Mouse (Mus musculus) heart, embryonic 15.5 days (tissue): ENCODE results near the gene Lama5. TPM values are rescaled to one million over a fixed set of nuclear protein-coding genes. Genes with fewer than 3 reads are reported as not detected.
"Not testable (repeated sequence)": the region's sequence is repeated elsewhere in the genome, so short reads cannot be mapped to it uniquely, and the experiment has no call there.

Experiments
- ATAC-seq: fragments of 200-750 bp; cut with Nextera tagmentation; replicated peaks from 2 replicates; pipeline ENCODE4 v1.8.0; 2017; ENCODE audit warnings: low read depth, moderate TSS enrichment; ENCODE audit not compliant: insufficient number of reproducible peaks, insufficient read depth, low FRiP score
- H3K27ac ChIP-seq: fragments of 300-500 bp; sonication (generic); 2 replicates; pipeline ENCODE4 v1.5.1; 2015; ENCODE audit warnings: mild to moderate bottlenecking, inconsistent platforms
- H3K27me3 ChIP-seq: fragments of 300-500 bp; sonication (generic); 2 replicates; pipeline ENCODE4 v1.6.1; 2015; ENCODE audit warnings: inconsistent platforms
- H3K36me3 ChIP-seq: fragments of 300-500 bp; sonication (generic); 2 replicates; pipeline ENCODE4 v1.6.1; 2015; ENCODE audit warnings: mild to moderate bottlenecking, inconsistent platforms
- H3K4me1 ChIP-seq: fragments of 300-500 bp; sonication (generic); replicated peaks from 2 replicates; pipeline ENCODE4 v1.6.1; 2015; ENCODE audit warnings: inconsistent platforms
- H3K4me2 ChIP-seq: fragments of 300-500 bp; sonication (generic); 2 replicates; pipeline ENCODE4 v1.6.1; 2015; ENCODE audit warnings: inconsistent platforms, mild to moderate bottlenecking, moderate library complexity
- H3K4me3 ChIP-seq: fragments of 300-500 bp; sonication (generic); 2 replicates; pipeline ENCODE4 v1.5.1; 2015; ENCODE audit warnings: mild to moderate bottlenecking, inconsistent platforms
- H3K9ac ChIP-seq: fragments of 300-500 bp; sonication (generic); 2 replicates; pipeline ENCODE4 v1.6.1; 2015; ENCODE audit warnings: mild to moderate bottlenecking, inconsistent platforms
- H3K9me3 ChIP-seq: fragments of 300-500 bp; sonication (generic); replicated peaks from 2 replicates; pipeline ENCODE4 v1.6.1; 2016; ENCODE audit warnings: inconsistent platforms
- WGBS: fragments of 180-500 bp; shearing (Covaris S2); methylation state at CpG from one replicate; pipeline ENCODE4 v1.1.7; 2015; ENCODE audit warnings: mixed read lengths; 5-methylcytosine and 5-hydroxymethylcytosine counted together
- polyA plus RNA-seq: library from polyadenylated mRNA; unstranded; fragments of >200 nt; fragmentation: Nextera tagmentation; extraction: Ambion mirVana; gene quantifications from 2 replicates; pipeline ENCODE4 v1.2.1, GENCODE M21; 2015

Lama5 gene
- polyA plus RNA-seq, 1 experiment from 2014 or later = 21.9 TPM

DNA sequence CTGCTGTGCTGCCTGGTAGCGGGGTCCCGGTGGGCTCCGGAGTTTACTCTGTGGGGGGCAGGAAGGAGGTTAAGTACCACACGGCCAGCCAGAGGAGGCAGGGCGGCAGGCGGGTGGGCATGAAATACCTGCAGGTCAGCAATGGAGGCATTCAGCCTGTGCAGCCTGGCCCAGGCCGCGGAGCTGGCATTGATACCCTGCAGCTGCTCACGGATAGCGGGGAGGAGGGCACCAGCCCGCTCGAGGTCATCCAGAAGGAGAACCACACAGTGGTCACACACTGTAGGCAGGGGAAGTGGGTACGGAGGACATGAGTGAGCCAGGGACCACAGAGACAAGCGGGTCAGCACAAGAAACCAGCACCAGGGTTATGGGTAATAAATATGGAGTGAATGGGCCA is 40.0 kb downstream of the Lama5 start:
- Histone ChIP-seq H3K9me3 (no peaks in the 10 kb centered on the region), H3K27ac (no peak overlapping the region), H3K9ac (no peak overlapping the region), H3K27me3 (no peaks in the 10 kb centered on the region), H3K4me2 (no peak overlapping the region), H3K4me3 (no peak overlapping the region), H3K36me3 (peaks cover 44% of the 10 kb centered on the region), H3K4me1 (no peaks in the 10 kb centered on the region)
- WGBS = 95% methylated on average over 14 of the region's 14 CpGs
- ATAC-seq = no peak

DNA sequence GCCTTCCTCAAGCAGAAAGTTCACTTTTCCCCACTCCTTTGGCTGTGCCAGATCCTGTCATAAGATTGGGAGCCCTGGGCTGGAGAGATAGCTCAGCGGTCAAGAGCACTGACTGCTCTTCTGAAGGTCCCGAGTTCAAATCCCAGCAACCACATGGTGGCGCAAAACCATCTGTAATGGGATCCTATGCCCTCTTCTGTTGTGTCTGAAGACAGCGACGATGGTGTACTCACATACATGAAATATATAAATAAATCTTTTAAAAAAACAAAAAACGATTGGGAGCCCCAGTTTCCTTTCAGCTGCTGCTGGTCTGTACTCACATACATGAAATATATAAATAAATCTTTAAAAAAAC is 40.9 kb downstream of the Lama5 start:
- Histone ChIP-seq H3K27ac (no peak overlapping the region), H3K4me1 (no peaks in the 10 kb centered on the region), H3K36me3 (peaks cover 45% of the 10 kb centered on the region), H3K4me3 (no peak overlapping the region), H3K9ac (no peak overlapping the region), H3K27me3 (no peaks in the 10 kb centered on the region), H3K4me2 (no peak overlapping the region), H3K9me3 (no peaks in the 10 kb centered on the region)
- 80% methylated on average over 6 of the region's 6 CpGs for WGBS
- no peak for ATAC-seq

DNA sequence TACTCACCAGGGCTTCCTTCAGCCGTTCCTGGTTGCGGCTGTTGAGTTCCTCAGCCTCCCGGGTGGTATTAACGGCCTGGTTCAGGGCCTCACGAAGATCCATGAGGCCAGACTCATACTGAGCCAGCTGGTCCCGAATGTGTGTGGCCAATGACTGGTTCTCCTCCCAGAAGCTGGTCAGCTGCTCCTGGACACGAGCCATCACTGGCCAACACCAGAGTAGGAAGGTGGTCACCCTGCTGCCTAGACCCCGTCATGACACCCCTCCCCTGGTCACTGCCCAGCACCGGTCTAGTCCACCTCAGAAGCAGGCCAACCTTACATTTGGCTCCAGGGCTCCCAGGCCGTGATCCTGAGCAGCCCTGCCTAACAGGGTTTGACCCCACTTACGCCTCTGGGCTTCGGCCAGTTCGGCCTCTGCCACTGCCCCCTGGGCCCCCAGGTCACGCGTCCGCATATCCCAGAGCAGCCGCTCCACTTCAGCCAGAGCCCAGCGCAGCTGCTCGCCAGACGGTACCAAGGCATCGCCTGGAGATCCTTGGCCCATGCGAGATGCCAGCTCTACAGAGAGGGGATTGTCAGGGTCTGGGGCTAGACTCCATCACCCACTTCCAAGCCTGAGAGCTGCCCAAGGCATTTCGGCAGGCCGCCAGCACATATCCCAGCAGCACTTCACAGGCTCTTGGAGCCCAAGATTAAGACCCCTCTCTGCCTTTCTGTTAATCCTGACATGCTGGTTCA is 41.5 kb downstream of the Lama5 start:
- ATAC-seq = no peak
- H3K4me2 ChIP-seq = no peak overlapping the region
- no peak overlapping the region for H3K27ac ChIP-seq
- H3K9me3 ChIP-seq = no peaks in the 10 kb centered on the region
- H3K4me3 ChIP-seq = no peak overlapping the region
- H3K27me3 ChIP-seq = no peaks in the 10 kb centered on the region
- WGBS = 87% methylated on average over 24 of the region's 24 CpGs
- no peaks in the 10 kb centered on the region for H3K4me1 ChIP-seq
- H3K9ac ChIP-seq = no peak overlapping the region
- peaks cover 44% of the 10 kb centered on the region for H3K36me3 ChIP-seq

DNA sequence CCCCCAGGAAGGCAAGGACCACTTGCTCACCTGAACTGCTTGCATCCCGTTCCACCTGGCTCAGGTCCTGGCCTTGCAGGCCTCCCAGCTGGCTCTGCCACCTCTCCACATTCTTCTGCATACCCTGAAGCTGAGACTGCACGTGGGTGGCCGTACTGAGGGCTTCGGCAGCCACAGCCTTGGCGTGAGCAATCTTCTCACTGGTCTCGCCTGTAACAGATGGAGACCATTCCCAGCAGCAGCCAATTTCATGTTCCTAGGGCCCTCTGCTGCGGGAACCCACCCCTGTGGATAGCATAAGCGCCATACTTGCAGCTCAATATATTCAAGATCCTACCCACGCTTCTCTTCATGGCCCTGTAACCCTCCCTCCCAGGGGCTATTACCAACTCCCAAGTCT is 44.1 kb downstream of the Lama5 start:
- Histone ChIP-seq H3K27ac (no peak overlapping the region), H3K4me1 (no peaks in the 10 kb centered on the region), H3K36me3 (peaks cover 57% of the 10 kb centered on the region), H3K9ac (no peak overlapping the region), H3K4me2 (no peak overlapping the region), H3K27me3 (no peaks in the 10 kb centered on the region), H3K9me3 (no peaks in the 10 kb centered on the region), H3K4me3 (no peak overlapping the region)
- WGBS = 86% methylated on average over 9 of the region's 9 CpGs
- ATAC-seq = no peak

DNA sequence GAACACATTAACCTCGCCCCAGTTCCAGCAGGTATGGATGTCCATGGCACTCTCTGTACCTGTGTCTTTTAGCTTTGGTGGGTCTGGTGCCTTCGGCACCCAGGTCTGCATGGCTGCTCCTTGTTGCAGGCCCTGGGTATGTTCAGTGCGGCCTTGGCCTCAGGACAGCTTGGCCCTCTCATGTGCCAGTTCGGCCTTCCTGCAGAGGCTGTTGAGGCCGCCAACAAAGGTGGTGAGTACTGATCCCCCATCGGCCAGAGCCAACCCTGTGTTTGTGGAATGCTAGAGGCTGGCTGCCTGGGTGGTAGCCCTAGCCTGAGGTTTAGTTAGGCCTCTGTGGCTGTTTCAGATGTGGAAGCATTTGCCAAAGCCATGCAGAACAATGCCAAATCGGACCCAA is 49.9 kb downstream of the Lama5 start:
- Histone ChIP-seq H3K27ac (no peak overlapping the region), H3K4me1 (peaks cover 20% of the 10 kb centered on the region), H3K9ac (no peak overlapping the region), H3K27me3 (no peaks in the 10 kb centered on the region), H3K9me3 (no peaks in the 10 kb centered on the region), H3K4me2 (no peak overlapping the region), H3K36me3 (peaks cover 64% of the 10 kb centered on the region), H3K4me3 (no peak overlapping the region)
- ATAC-seq = no peak
- 85% methylated on average over 7 of the region's 7 CpGs for WGBS

DNA sequence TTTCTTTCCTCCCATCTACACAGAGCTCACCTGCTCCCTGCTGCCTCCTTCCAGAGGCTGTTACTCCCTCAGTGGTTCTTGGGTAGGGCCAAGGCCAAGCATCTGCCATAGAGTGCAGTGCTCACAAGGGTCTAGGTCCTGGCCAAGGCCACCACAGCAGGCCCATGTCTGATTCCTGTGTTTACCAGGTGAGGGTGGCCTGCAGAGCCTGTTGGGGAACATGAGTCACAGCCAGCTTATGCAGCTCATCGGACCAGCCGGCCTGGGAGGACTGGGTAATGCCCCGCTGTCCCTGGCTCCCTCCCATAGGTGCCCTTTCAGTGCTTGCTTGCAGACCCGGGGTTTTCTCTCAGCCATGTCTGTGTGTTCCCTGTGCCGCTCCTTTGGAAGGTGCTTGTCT is 51.5 kb downstream of the Lama5 start:
- peaks cover 51% of the 10 kb centered on the region for H3K36me3 ChIP-seq
- WGBS = 91% methylated on average over 5 of the region's 5 CpGs
- no peak overlapping the region for H3K4me2 ChIP-seq
- no peak overlapping the region for H3K27ac ChIP-seq
- no peaks in the 10 kb centered on the region for H3K9me3 ChIP-seq
- ATAC-seq = no peak
- H3K4me3 ChIP-seq = no peak overlapping the region
- H3K4me1 ChIP-seq = peaks cover 20% of the 10 kb centered on the region
- H3K27me3 ChIP-seq = no peaks in the 10 kb centered on the region
- no peak overlapping the region for H3K9ac ChIP-seq

DNA sequence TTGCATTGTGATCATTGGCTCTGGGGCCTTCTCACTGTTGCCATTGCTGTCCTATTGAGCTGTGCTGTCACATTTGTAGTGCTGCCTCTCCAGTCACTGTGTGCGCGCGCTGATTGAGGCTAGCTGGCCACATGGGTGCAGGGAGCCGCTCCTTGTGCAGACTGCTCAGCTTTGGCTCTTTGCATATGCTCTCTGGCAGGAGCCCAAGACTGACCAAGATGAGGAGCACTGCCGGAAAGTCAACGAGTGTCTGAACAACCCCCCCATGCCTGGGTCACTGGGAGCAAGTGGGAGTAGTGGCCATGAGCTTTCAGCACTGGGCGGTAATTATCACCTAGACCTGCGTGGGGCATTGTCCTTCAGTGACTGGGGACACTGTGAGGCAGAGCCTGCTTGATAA is 51.9 kb downstream of the Lama5 start:
- H3K36me3 ChIP-seq = peaks cover 47% of the 10 kb centered on the region
- H3K4me3 ChIP-seq = 0 out of 2 replicates have a peak overlapping the region, but pooled peaks have one; percentile 1
- not testable (repeated sequence) for H3K9me3 ChIP-seq, H3K27me3 ChIP-seq, ATAC-seq, H3K9ac ChIP-seq, H3K27ac ChIP-seq, H3K4me2 ChIP-seq
- peaks cover 20% of the 10 kb centered on the region for H3K4me1 ChIP-seq
- WGBS = 71% methylated on average over 8 of the region's 8 CpGs

DNA sequence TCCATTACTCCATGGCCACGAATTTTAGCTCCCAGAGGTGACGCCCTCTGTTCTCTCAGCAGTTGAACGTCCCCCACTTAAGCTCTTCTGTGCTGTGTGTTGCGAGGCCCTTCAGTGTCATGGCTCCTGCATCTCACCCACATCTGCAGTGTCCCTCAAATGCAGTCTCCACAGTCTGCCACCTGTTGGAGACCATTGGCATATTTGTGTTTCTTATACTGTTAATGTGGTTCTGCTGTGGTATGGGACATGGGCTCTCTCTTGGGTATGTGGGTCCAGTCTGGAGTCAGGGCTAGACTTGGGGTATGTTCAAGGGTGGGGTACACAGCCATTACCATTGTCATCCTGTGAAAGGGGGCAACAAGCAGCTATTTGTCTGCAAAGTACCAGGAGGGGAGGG is 52.5 kb downstream of the Lama5 start:
- peak overlapping the region; percentile 96 for H3K4me2 ChIP-seq
- H3K27ac ChIP-seq = no peak overlapping the region
- H3K4me1 ChIP-seq = peaks cover 20% of the 10 kb centered on the region
- H3K9me3 ChIP-seq = no peaks in the 10 kb centered on the region
- WGBS = 62% methylated on average over 4 of the region's 4 CpGs
- peak overlapping the region; percentile 100 for H3K4me3 ChIP-seq
- peak overlapping the region; percentile 99; the same call in 1 of the 2 replicates for H3K9ac ChIP-seq
- no peak for ATAC-seq
- H3K27me3 ChIP-seq = no peaks in the 10 kb centered on the region
- H3K36me3 ChIP-seq = peaks cover 42% of the 10 kb centered on the region

DNA sequence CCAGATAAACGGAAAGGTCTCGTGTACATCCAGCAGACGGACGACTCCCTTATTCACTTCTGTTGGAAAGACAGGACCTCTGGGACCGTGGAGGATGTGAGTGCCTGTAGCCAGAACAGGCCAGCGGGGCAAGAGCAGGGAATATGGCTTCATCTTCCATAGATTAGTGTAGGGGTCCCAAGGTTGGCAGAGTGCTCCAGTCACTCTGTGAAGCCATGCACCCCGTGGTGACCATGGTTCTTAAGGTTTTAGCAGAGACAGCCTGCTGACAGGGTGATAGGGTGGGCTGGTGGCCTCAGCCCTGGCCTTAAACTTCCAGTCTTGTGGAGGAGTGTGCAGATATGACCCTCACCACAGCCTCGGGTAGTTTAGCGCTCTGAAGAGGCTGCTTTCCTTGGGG is 53.5 kb downstream of the Lama5 start:
- WGBS = 2% methylated on average over 9 of the region's 9 CpGs

DNA sequence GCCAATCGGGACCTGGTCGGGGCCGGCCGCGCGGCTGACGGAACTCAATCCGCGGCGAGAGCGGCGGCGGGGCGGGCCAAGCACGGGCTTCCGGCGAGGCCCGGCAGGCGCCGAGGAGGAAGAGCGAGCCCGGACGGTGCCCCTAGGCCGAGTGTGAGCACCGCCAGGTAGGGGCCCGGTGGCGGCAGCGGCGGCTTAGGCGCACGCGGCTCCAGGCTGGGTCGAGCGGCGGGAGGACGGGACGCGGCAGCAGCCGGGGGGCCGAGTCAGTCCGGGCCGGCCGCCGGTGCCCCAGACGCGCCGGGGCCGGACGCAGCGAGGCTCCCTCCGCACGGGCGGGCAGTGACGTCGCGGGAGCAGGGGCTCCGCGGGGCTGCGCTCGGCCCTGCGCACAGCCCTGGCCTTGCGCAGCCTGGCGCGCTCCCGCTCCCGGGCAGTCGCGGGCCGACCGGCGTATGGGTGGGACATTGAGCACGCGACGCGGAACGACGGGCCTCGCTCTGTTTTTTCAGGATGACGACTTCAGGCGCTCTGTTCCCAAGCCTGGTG is 54.1 kb downstream of the Lama5 start:
- peaks cover 20% of the 10 kb centered on the region for H3K4me1 ChIP-seq
- peaks cover 27% of the 10 kb centered on the region for H3K36me3 ChIP-seq
- WGBS = under 1% methylated on average over 80 of the region's 80 CpGs
- peak overlapping the region; percentile 99 for H3K9ac ChIP-seq
- no peaks in the 10 kb centered on the region for H3K27me3 ChIP-seq
- peak; percentile 51 for ATAC-seq
- H3K4me3 ChIP-seq = peak overlapping the region; percentile 100
- peak overlapping the region; percentile 96 for H3K4me2 ChIP-seq
- H3K27ac ChIP-seq = peak overlapping the region; percentile 93
- no peaks in the 10 kb centered on the region for H3K9me3 ChIP-seq

More for the DNA sequence above, 53.5 kb downstream of the Lama5 start:
- Histone ChIP-seq H3K4me1 (peaks cover 20% of the 10 kb centered on the region), H3K27me3 (no peaks in the 10 kb centered on the region), H3K36me3 (peaks cover 32% of the 10 kb centered on the region), H3K9me3 (no peaks in the 10 kb centered on the region), H3K4me2 (peak overlapping the region; percentile 96), H3K9ac (peak overlapping the region; percentile 99), H3K4me3 (peak overlapping the region; percentile 100), H3K27ac (peak overlapping the region; percentile 93)
- ATAC-seq = no peak

DNA sequence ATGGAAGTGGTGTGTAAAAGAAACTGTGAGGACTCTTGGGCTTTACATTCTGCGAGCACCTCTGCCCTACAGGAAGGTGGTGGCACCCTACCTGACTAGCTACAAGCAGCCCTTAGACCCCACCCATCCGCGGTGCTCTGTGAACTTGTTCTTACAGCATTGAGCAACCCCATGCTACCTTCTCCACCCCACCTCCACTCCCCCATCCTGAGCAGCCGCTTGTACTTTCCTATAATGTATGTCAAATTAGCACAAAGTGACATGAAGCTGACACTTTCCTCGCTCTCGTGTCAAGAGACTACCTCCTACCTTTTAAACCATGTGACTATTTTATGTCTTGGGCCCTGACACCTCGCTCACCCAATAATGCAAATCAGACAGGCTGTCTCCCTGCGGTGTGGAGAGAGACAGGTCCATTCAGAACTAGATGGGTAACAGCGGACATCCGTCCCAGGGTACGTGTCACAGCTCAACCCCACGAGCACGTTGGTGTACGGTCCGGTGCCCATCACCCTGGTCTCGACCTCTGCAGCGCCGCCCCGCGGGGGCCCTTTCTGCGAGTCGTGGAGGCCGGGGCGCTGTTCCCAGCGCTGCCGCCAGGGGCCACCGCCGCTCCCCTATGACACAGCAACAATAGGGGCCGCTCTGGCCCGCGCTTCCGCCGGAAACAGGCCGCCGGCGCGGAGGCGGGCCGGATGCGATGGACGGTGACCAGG is 54.7 kb downstream of the Lama5 start, which contains the start of gene Adrm1:
Adrm1 (plus strand) TSS at position 680 of the 716 bp plus-strand sequence.
- Histone ChIP-seq H3K4me2 (peak within 1 kb of the TSS; percentile 96), H3K4me3 (peak within 1 kb of the TSS; percentile 100), H3K4me1 (peaks cover 20% of the 10 kb centered on the region), H3K9ac (peak within 1 kb of the TSS; percentile 99), H3K36me3 (peaks cover 20% of the 10 kb centered on the region), H3K27me3 (no peaks in the 10 kb centered on the region), H3K9me3 (no peaks in the 10 kb centered on the region), H3K27ac (peak within 1 kb of the TSS; percentile 93)
- ATAC-seq = peak; percentile 97
- 5% methylated on average over 41 of the region's 41 CpGs for WGBS
